Mouse (Mus musculus) T-helper 2 cell (primary cell): ENCODE measurements around the gene Gpr18.

Experiments used
- in situ Hi-C: fragments of 300-600 bp; cut with MboI, MseI; formaldehyde crosslinking; loops from one replicate; pipeline ENCODE4 v1.15.1; 2025; ENCODE audit warnings: high pct_unique_total_duplicates

Gene Gpr18

DNA sequence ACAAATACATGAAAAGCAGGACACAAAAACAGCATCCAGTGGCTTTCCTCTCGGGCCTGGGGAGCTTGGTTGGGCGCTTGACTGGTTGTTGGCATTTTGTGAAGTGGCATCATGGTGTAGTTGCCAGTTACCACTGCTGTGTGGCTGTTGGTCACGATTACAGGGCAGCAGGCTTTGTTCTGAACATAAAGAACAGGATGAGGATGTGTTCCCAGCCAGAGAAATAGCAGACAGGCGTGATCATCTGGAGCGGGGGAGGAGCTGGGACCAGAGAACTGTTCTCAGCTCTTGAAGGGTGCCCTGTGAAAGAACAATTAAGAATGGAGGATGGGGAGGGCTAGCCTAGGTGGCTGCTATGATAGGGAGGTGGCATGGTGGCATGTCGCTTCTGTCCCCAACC lies 11.3 kb upstream of the Gpr18 start:
- in situ Hi-C loops: loop anchor here (5.0 kb wide), 2 partner anchors 85 to 135 kb away; no protein-coding TSS in a partner anchor

DNA sequence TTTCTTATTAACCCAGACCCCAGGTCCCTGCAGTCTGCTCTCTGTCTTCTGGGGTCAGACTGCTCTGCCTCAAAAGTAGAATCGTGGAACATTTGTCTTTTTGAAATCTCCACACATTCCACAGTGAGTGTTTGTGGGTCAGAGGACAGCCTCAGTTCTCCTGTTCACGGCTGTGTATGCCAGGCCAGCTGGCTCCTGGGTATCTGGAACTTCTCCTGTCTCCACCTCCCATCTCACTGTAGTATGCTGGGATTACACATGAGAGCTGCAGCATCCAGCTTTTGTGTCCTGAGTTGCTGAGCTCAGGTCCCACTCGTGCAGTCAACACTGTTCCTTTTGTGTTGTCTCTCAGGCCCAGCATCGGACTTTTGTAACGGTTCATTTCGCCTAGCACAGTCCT lies 9.3 kb upstream of the Gpr18 start:
- in situ Hi-C loops: loop anchor here (5.0 kb wide), 2 partner anchors 87 to 137 kb away; no protein-coding TSS in a partner anchor

GRCm38 (mm10) chr14:121922731-121923130 lies 7.2 kb upstream of the Gpr18 start:
- in situ Hi-C loops: no loop called here

DNA sequence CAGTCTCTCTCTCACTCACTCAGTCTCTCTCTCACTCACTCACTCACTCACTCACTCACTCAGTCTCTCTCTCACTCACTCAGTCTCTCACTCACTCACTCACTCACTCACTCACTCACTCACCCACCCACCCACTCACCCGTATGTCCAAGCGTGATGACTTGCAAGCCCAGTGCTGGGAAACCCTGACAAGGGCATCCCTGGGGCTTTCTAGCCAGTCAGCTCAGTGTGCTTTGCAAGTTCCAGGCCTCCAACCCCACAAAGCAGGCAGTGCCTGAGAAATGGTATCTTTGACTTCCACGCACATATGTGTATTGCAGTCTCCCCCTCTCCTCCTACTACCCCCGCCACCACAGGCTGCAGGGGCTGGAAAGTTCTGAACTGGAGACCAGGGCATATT lies 6.4 kb upstream of the Gpr18 start:
- in situ Hi-C loops: no loop called here

GRCm38 (mm10) chr14:121920511-121921124 lies 5.0 kb upstream of the Gpr18 start:
- in situ Hi-C loops: no loop called here

- in situ Hi-C loops: loop anchor here (5.0 kb wide), 1 partner anchor 37 kb away; no protein-coding TSS in a partner anchor
Observed at GRCm38 (mm10) chr14:121919752-121920151, 4.2 kb upstream of the Gpr18 start.

GRCm38 (mm10) chr14:121918266-121918665 lies 2.7 kb upstream of the Gpr18 start:
- in situ Hi-C loops: loop anchor here (5.0 kb wide), 1 partner anchor 36 kb away; no protein-coding TSS in a partner anchor

DNA sequence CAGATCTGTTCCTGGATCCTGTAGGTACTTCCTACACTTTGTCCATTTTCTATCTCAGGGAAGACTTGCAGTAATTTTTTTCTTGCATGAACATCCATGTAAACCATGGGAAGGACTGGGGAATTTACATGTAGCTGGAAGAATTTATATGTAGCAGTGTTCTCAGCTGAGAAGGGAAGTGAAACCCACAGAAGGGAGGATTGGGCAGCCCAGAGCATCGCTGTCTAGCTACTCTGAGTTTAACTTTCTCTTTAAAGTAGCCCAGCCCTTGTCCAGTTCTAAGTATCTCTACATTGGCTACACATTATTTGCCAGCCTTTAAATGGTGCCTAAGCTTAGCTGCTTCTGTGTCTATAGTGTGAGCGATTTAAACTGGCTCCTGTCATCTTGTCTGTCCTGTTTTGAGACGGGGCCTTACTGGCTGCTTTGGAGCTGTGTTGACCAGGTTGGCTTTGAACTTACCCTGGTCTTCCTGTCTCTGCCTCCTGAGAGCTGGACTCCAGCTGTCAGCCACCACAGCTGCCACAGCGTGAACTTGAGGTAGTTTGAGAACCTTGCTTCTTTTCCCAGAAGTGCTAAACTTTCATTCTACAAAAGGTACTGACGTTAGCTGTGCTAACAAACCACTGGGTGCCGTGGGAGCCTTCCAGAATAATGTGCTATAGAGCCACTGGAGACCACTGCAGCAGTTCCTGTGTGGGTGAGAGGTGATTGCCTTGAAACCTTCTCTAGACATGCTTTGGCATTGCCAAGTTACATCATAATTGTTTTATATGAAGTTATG lies 922 bp upstream of the Gpr18 start:
- in situ Hi-C loops: loop anchor here (5.0 kb wide), 1 partner anchor 34 kb away; no protein-coding TSS in a partner anchor

DNA sequence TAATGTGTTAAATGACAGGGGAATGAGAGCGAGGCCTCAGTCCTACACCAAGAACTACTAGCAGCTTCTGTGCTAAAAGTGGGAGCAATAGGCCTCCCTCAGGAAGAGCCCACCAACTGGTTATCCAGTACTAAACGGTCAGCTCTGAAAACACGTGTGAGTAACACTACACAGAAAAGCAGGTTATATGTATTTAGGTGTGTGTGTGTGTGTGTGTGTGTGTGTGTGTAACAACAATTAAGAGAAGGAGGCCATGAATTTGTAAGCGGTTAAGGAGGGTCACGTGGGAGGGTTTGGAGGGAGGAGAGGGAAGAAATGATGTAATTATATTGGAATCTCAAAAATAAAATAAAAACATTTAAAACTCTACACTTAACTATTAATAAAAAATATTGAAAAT lies 438 bp downstream of the Gpr18 start:
- in situ Hi-C loops: loop anchor here (5.0 kb wide), 1 partner anchor 33 kb away; no protein-coding TSS in a partner anchor

- in situ Hi-C loops: no loop called here
Observed at GRCm38 (mm10) chr14:121912501-121912900, 3.1 kb downstream of the Gpr18 start.

GRCm38 (mm10) chr14:121909868-121910267 lies 5.7 kb downstream of the Gpr18 start:
- in situ Hi-C loops: no loop called here

- in situ Hi-C loops: no loop called here
Observed at GRCm38 (mm10) chr14:121906992-121907681, 8.4 kb downstream of the Gpr18 start.

- in situ Hi-C loops: no loop called here
Observed at GRCm38 (mm10) chr14:121906341-121906991, 9.1 kb downstream of the Gpr18 start.

DNA sequence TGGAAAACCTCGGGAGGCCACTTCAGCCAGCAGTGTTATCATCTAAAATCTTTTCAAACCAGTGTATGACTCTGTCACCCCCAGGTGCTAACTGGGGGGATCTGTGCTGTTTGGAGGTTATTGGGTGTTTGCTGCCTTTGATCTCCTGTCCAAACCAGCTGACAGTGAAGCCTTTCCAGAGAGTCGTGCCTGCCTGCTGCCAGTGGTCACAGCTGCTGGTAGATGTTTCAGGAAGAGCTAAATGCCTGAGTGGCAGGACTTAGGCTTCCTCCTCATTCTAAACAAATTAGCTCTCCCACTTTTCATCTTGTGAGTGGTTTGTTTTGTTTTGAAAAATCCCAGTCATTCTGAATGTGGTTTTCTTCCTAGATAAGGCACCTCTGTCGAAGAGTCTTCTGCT lies 10.8 kb downstream of the Gpr18 start:
- in situ Hi-C loops: no loop called here

GRCm38 (mm10) chr14:121903381-121903876 lies 12.2 kb downstream of the Gpr18 start:
- in situ Hi-C loops: no loop called here

DNA sequence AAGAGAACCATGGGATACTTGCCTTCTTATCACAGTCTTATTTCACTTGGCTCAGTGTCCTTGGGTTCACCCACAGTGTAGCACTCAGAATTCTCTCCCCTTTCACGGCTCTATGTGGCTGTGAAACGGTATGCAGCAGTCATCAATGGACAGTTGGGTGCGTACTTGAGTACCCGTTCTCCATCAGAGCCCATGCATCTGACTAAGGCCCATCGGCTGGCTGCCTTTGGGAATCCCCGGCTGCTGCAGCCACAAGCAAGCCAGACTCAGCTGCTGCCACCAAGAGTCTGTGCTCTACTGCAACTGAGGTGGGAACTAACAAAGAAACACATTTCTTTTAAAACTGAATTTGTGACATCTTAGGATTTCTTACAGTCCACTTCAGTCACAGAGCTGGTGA lies 14.1 kb downstream of the Gpr18 start:
- in situ Hi-C loops: no loop called here

DNA sequence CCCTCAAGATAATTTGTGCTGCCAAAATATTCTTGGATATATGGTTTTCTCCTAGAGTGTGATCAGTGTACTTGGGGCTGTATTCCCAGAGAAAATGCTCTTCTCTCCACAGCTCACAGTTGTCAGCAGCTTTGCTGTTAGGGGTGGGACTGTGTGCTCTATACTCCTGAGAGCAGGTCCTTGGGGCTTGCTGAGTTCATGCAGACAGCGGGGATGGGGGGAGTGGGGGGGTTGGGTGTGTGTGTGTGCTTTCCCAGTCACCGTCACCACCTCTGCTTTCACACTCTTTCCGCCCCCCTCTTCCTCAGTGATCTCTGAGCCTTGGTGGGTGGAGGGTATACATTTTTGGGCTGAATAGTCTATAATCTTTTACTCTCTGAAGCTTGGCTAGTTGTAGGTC lies 16.5 kb downstream of the Gpr18 start:
- in situ Hi-C loops: no loop called here

- in situ Hi-C loops: no loop called here
Observed at GRCm38 (mm10) chr14:121898509-121898908, 17.1 kb downstream of the Gpr18 start.

- in situ Hi-C loops: no loop called here
Observed at GRCm38 (mm10) chr14:121897773-121898172, 17.8 kb downstream of the Gpr18 start.

GRCm38 (mm10) chr14:121896126-121897090 lies 19.2 kb downstream of the Gpr18 start:
- in situ Hi-C loops: no loop called here
